In the genomic region with DNA sequence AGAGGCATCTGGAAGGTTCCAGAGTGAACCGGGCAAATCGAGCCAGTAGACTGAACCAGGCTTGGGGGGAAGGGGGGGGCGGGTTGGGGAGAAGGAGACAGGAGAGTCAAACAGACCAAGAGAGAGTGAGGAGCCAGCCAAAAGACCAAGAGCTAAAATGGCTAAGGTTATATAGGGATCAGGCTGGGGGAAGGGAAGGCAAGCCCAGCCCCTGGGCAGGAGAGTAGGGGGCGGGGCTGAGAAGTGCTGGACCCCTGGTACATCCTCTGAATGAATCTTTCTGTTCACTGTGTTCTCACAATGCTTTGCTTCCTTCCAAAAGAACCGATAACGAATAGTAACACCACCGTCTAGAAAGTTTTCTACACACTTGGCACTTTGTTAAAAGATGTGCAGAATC, we compare ENCODE assay signal across 20 mouse cellular contexts. TPM values are rescaled to one million over a fixed set of nuclear protein-coding genes. Genes with fewer than 3 reads are reported as not detected.
DNase-seq lines count a peak whose midpoint lies in the region; TF ChIP-seq lines count a peak whose summit lies in the region.
"Had no signal": no experiment of that assay in that cellular context is flagged by ENCODE, and none has a peak within 500 bp of the region (broad histone marks: within the 10 kb centered on the region; RNA-seq: fewer than 3 reads in every experiment).

No protein-coding gene starts in this region.

- H3K27me3 ChIP-seq in testis, adult 2 months (ENCODE audit: control insufficient read depth, insufficient read depth, low read length): no peaks in the 10 kb centered on the region
- H3K27me3 ChIP-seq: forebrain, embryonic 13.5 days; hindbrain, embryonic 15.5 days had no signal

- peak overlapping the region; percentile 74 for H3K4me3 ChIP-seq in testis, adult 2 months (ENCODE audit: control insufficient read depth, low read depth, low read length)
- H3K4me3 ChIP-seq: forebrain, embryonic 10.5 days; forebrain, embryonic 13.5 days; hindbrain, embryonic 12.5 days; hindbrain, embryonic 15.5 days had no signal

- DNase-seq in embryo, embryonic 11 days: peak; percentile 11
- no peak for DNase-seq in embryo, embryonic 10 days (ENCODE audit: low spot score)
- peak; percentile 49 for DNase-seq in ES-CJ7 (ENCODE audit: low read depth, low spot score)
- no peak for DNase-seq in ovary, postnatal 36 days (ENCODE audit: low spot score)
- no peak for DNase-seq in kidney, adult 18-20 months
- no peak for DNase-seq in lung, postnatal 10 days
- DNase-seq: adrenal gland, adult 8-10 months; adrenal gland, postnatal 25 days; B cell, adult 2 months; cerebellum, adult 11-12 months; cerebellum, adult 8-10 months; cerebellum, postnatal 10 days; cerebellum, postnatal 36 days; gastrocnemius, postnatal 10 days; gastrocnemius, postnatal 36 days had no signal

- TF ChIP-seq POLR2A in testis, adult 2 months (IDR thresholded peaks at IDR 0.05; ENCODE audit: control insufficient read depth, low read depth, low read length): no peak

- H3K4me1 ChIP-seq in testis, adult 2 months (ENCODE audit: control insufficient read depth, insufficient read depth, low read length): peaks cover 8% of the 10 kb centered on the region
- H3K4me1 ChIP-seq: forebrain, embryonic 13.5 days; hindbrain, embryonic 12.5 days had no signal

- H3K27ac ChIP-seq in testis, adult 2 months (ENCODE audit: control insufficient read depth, insufficient read depth, low read depth, low read length): no peak overlapping the region
- H3K27ac ChIP-seq: forebrain, embryonic 10.5 days; forebrain, embryonic 13.5 days; hindbrain, embryonic 12.5 days; hindbrain, embryonic 15.5 days had no signal

- TF ChIP-seq CTCF in testis, adult 2 months (IDR thresholded peaks at IDR 0.05; ENCODE audit: control insufficient read depth, insufficient read depth, insufficient replicate concordance, low read depth, low read length): no peak

- no peaks in the 10 kb centered on the region for H3K36me3 ChIP-seq in testis, adult 2 months (ENCODE audit: control insufficient read depth, insufficient read depth, low read length)
- H3K36me3 ChIP-seq: forebrain, embryonic 10.5 days; hindbrain, embryonic 12.5 days; hindbrain, embryonic 15.5 days had no signal

RNA-seq across cellular contexts. Expression of gene Uhrf1bp1l, which starts 5.1 kb away (rescaled TPM):
- 43.0 and 43.2 TPM in 2 replicates for polyA plus RNA-seq in testis, adult 2 months (2012; rRNA removed)

RNA-seq across cellular contexts. Expression of gene Actr6, which starts 7.6 kb away (rescaled TPM):
- 7.4 and 9.0 TPM in 2 replicates for polyA plus RNA-seq in testis, adult 2 months (2012; rRNA removed)

RNA-seq across cellular contexts. Expression of gene Scyl2, which starts 53.6 kb away (rescaled TPM):
- 13.1 and 14.8 TPM in 2 replicates for polyA plus RNA-seq in testis, adult 2 months (2012; rRNA removed)

Comparison
In these comparisons a context has a peak if more than half of its experiments do, and no peak if none do; other contexts are left out.
1. DNase-seq: peak in embryo, embryonic 11 days (single experiment) and ES-CJ7 (single experiment); none in embryo, embryonic 10 days (single experiment), ovary, postnatal 36 days (single experiment), kidney, adult 18-20 months (single experiment) and lung, postnatal 10 days (single experiment).